Mouse (Mus musculus): Measurements from ENCODE around the gene Gm10647. TPM values are rescaled to one million over a fixed set of nuclear protein-coding genes. Genes with fewer than 3 reads are reported as not detected.

Gm10647 gene
- polyA plus RNA-seq, 1 experiment from 2014 or later, result 0.49 TPM

Other genes with a start within 250 kb of the Gm10647 start
- 88.1 and 103 TPM in 2 replicates for gene Usp3, start 203.9 kb upstream of the Gm10647 start, polyA plus RNA-seq (2016; fragmentation: Nextera tagmentation; extraction: Ambion mirVana)
- 2.7 and 3.9 TPM in 2 replicates for gene Car12, start 83.4 kb upstream of the Gm10647 start, polyA plus RNA-seq (2016; fragmentation: Nextera tagmentation; extraction: Ambion mirVana)
- gene Aph1b, start 1.5 kb upstream of the Gm10647 start, polyA plus RNA-seq (2016; fragmentation: Nextera tagmentation; extraction: Ambion mirVana), result 19.6 and 20.5 TPM in 2 replicates
- gene Aph1c, start 37.7 kb downstream of the Gm10647 start, polyA plus RNA-seq (2016; fragmentation: Nextera tagmentation; extraction: Ambion mirVana), result 1.7 and 4.9 TPM in 2 replicates
- gene Rab8b, start 122.6 kb downstream of the Gm10647 start, polyA plus RNA-seq (2016; fragmentation: Nextera tagmentation; extraction: Ambion mirVana), result 33.9 and 39.6 TPM in 2 replicates
- gene Rps27l, start 149.0 kb downstream of the Gm10647 start, polyA plus RNA-seq (2016; fragmentation: Nextera tagmentation; extraction: Ambion mirVana), result 448 and 466 TPM in 2 replicates
- 10.3 and 11.8 TPM in 2 replicates for gene Lactb, start 178.4 kb downstream of the Gm10647 start, polyA plus RNA-seq (2016; fragmentation: Nextera tagmentation; extraction: Ambion mirVana)